Mouse (Mus musculus): ENCODE results near the gene Kat2a.
"Not testable (repeated sequence)": the region's sequence is repeated elsewhere in the genome, so short reads cannot be mapped to it uniquely, and the experiment has no call there.

Kat2a gene

GRCm38 (mm10) chr11:100655589-100655988, 56.7 kb downstream of the Kat2a start:
- DNase-seq = not testable (repeated sequence)
